Comparison of ENCODE assay signal across 10 mouse cellular contexts in genomic region chr11:117479746-117480145, GRCm38 (mm10). TPM values are rescaled to one million over a fixed set of nuclear protein-coding genes. Genes with fewer than 3 reads are reported as not detected.
DNase-seq lines count a peak whose midpoint lies in the region; ATAC-seq lines count a peak whose summit lies in the region.
"Had no signal": no experiment of that assay in that cellular context is flagged by ENCODE, and none has a peak within 500 bp of the region (broad histone marks: within the 10 kb centered on the region; RNA-seq: fewer than 3 reads in every experiment).

No protein-coding gene starts in this region.

- no peaks in the 10 kb centered on the region for H3K36me3 ChIP-seq in liver, embryonic 11.5 days (ENCODE audit: control insufficient read depth, insufficient read depth, low read length)
- H3K36me3 ChIP-seq in forebrain, embryonic 14.5 days (ENCODE audit: control insufficient read depth, insufficient read depth, low read length), result no peaks in the 10 kb centered on the region
- no peaks in the 10 kb centered on the region for H3K36me3 ChIP-seq in intestine, embryonic 15.5 days
- H3K36me3 ChIP-seq in stomach, embryonic 15.5 days, result no peaks in the 10 kb centered on the region

- H3K4me3 ChIP-seq in liver, embryonic 11.5 days (ENCODE audit: low read depth, low read length), result no peak overlapping the region
- H3K4me3 ChIP-seq in forebrain, embryonic 14.5 days (ENCODE audit: low read depth, low read length), result no peak overlapping the region
- H3K4me3 ChIP-seq in intestine, embryonic 15.5 days (replicated peaks), result no peak overlapping the region
- no peak overlapping the region for H3K4me3 ChIP-seq in stomach, embryonic 15.5 days (replicated peaks)

- ATAC-seq in liver, embryonic 11.5 days (replicated peaks; ENCODE audit: low FRiP score), result no peak
- no peak for ATAC-seq in forebrain, embryonic 14.5 days
- ATAC-seq in intestine, embryonic 15.5 days, result no peak
- ATAC-seq in stomach, embryonic 15.5 days (ENCODE audit: insufficient read depth, low FRiP score, low read depth), result no peak
- no peak for ATAC-seq in erythroid progenitor cell, adult 5-6 weeks (replicated peaks; ENCODE audit: low FRiP score, poor library complexity, severe bottlenecking)

- H3K9ac ChIP-seq in liver, embryonic 11.5 days (ENCODE audit: low read depth, low read length), result no peak overlapping the region
- H3K9ac ChIP-seq in forebrain, embryonic 14.5 days (ENCODE audit: low read length), result peak overlapping the region; percentile 26; the same call in 1 of the 2 replicates
- no peak overlapping the region for H3K9ac ChIP-seq in intestine, embryonic 15.5 days
- 0 out of 2 replicates have a peak overlapping the region, but pooled peaks have one; percentile 4 for H3K9ac ChIP-seq in stomach, embryonic 15.5 days
- H3K9ac ChIP-seq: liver, embryonic 14.5 days had no signal

- H3K4me1 ChIP-seq in liver, embryonic 11.5 days (replicated peaks; ENCODE audit: control insufficient read depth, insufficient read depth, low read length), result peaks cover 7% of the 10 kb centered on the region
- H3K4me1 ChIP-seq in forebrain, embryonic 14.5 days (ENCODE audit: control insufficient read depth, insufficient read depth, low read length), result peaks cover 47% of the 10 kb centered on the region
- peaks cover 33% of the 10 kb centered on the region for H3K4me1 ChIP-seq in intestine, embryonic 15.5 days (replicated peaks)
- peaks cover 21% of the 10 kb centered on the region for H3K4me1 ChIP-seq in stomach, embryonic 15.5 days

- WGBS in liver, embryonic 11.5 days, result 51% methylated on average over 12 of the region's 12 CpGs
- WGBS in forebrain, embryonic 14.5 days, result 34% methylated on average over 12 of the region's 12 CpGs
- WGBS in intestine, embryonic 15.5 days, result 48% methylated on average over 12 of the region's 12 CpGs
- WGBS in stomach, embryonic 15.5 days, result 57% methylated on average over 12 of the region's 12 CpGs

- no peak for DNase-seq in liver, embryonic 11.5 days (ENCODE audit: low spot score)
- no peak for DNase-seq in liver
- DNase-seq in forebrain, embryonic 14.5 days (ENCODE audit: low spot score), result no peak
- DNase-seq in adrenal gland, adult 18-20 months (ENCODE audit: low spot score in 2 of 2), result no peak
- no peak for DNase-seq in yolk sac, embryonic 10.5 days (ENCODE audit: low spot score)
- DNase-seq: embryo, embryonic 11 days had no signal

- no peak overlapping the region for H3K4me2 ChIP-seq in liver, embryonic 11.5 days
- peak overlapping the region; percentile 14; the same call in 1 of the 2 replicates for H3K4me2 ChIP-seq in forebrain, embryonic 14.5 days (ENCODE audit: low read length)
- no peak overlapping the region for H3K4me2 ChIP-seq in intestine, embryonic 15.5 days (replicated peaks)
- H3K4me2 ChIP-seq in stomach, embryonic 15.5 days, result no peak overlapping the region

- H3K9me3 ChIP-seq in liver, embryonic 11.5 days (ENCODE audit: control insufficient read depth, low read length), result no peaks in the 10 kb centered on the region
- no peaks in the 10 kb centered on the region for H3K9me3 ChIP-seq in forebrain, embryonic 14.5 days (replicated peaks; ENCODE audit: control insufficient read depth, low read length)
- H3K9me3 ChIP-seq in intestine, embryonic 15.5 days, result no peaks in the 10 kb centered on the region
- H3K9me3 ChIP-seq in stomach, embryonic 15.5 days, result no peaks in the 10 kb centered on the region

- peaks cover 23% of the 10 kb centered on the region for H3K27me3 ChIP-seq in liver, embryonic 11.5 days (replicated peaks; ENCODE audit: control insufficient read depth, insufficient read depth, low read length)
- peaks cover 7% of the 10 kb centered on the region; the same call in 1 of the 2 replicates for H3K27me3 ChIP-seq in forebrain, embryonic 14.5 days (replicated peaks; ENCODE audit: control insufficient read depth, insufficient read depth, low read length)
- no peaks in the 10 kb centered on the region for H3K27me3 ChIP-seq in intestine, embryonic 15.5 days (replicated peaks)
- no peaks in the 10 kb centered on the region for H3K27me3 ChIP-seq in stomach, embryonic 15.5 days (replicated peaks)

- H3K27ac ChIP-seq in liver, embryonic 11.5 days (ENCODE audit: low read depth, low read length), result peak overlapping the region; percentile 13; the same call in 1 of the 2 replicates
- H3K27ac ChIP-seq in forebrain, embryonic 14.5 days (ENCODE audit: low read depth, low read length), result peak overlapping the region; percentile 95
- peak overlapping the region; percentile 41 for H3K27ac ChIP-seq in intestine, embryonic 15.5 days
- H3K27ac ChIP-seq in stomach, embryonic 15.5 days, result peak overlapping the region; percentile 69; the same call in 1 of the 2 replicates
- H3K27ac ChIP-seq: liver, embryonic 14.5 days had no signal

RNA-seq across cellular contexts. Expression of gene Gm11733, which starts 4.4 kb away (rescaled TPM):
- polyA plus RNA-seq in liver, embryonic 11.5 days (2014; fragmentation: Nextera tagmentation; extraction: Ambion mirVana), result not detected in 2 replicates
- polyA plus RNA-seq in forebrain, embryonic 14.5 days (2014; fragmentation: Nextera tagmentation; extraction: Ambion mirVana), result 0.09 and 0.11 TPM in 2 replicates
- polyA plus RNA-seq in intestine, embryonic 15.5 days (2015; fragmentation: Nextera tagmentation; extraction: Ambion mirVana), result not detected in 2 replicates
- not detected in 2 replicates for polyA plus RNA-seq in stomach, embryonic 15.5 days (2015; fragmentation: Nextera tagmentation; extraction: Ambion mirVana)
- total RNA-seq in adrenal gland, adult 18-20 months (2021), result not detected
- not detected in 2 replicates for total RNA-seq in erythroid progenitor cell, adult 5-6 weeks (2015; ENCODE audit: low replicate concordance)
- not detected in 2 replicates for total RNA-seq in erythroid progenitor cell, adult 5-6 weeks (2017; ENCODE audit: low replicate concordance)
- polyA plus RNA-seq: liver, embryonic 14.5 days had no signal

Comparison
In these comparisons a context has a peak if more than half of its experiments do, and no peak if none do; other contexts are left out.
1. H3K27ac ChIP-seq: peak in every context shown above with its lines; median percentile 95 in forebrain, embryonic 14.5 days; 69 in stomach, embryonic 15.5 days; 41 in intestine, embryonic 15.5 days; 13 in liver, embryonic 11.5 days.
2. H3K9ac ChIP-seq: peak in forebrain, embryonic 14.5 days (single experiment) and stomach, embryonic 15.5 days (single experiment); none in liver, embryonic 11.5 days (single experiment) and intestine, embryonic 15.5 days (single experiment).